Mouse (Mus musculus) CH12.LX (cell line): ENCODE measurements around the gene Tcl1b4.

Experiments used
- CTCF ChIP-seq, 2 experiments: IDR thresholded peaks in 1 of 2; conservative IDR thresholded peaks in 1 of 2; 2 replicates each; pipeline ENCODE4 v1.5.1; 2011 to 2012; ENCODE audit warnings: low read depth in 2 of 2, low read length in 2 of 2, improper control_type of control experiment in 1 of 2, inconsistent platforms in 1 of 2, mild to moderate bottlenecking in 1 of 2, moderate library complexity in 1 of 2
- E2F4 ChIP-seq: IDR thresholded peaks from 2 replicates; pipeline ENCODE4 v1.6.1; 2011; ENCODE audit warnings: low read depth, low read length, improper control_type of control experiment; ENCODE audit not compliant: insufficient replicate concordance
- EP300 ChIP-seq: IDR thresholded peaks from 2 replicates; pipeline ENCODE4 v1.6.1; 2011; ENCODE audit warnings: low read length, improper control_type of control experiment
- ETS1 ChIP-seq: conservative IDR thresholded peaks from 2 replicates; pipeline ENCODE4 v1.6.1; 2012; ENCODE audit warnings: low read depth, mild to moderate bottlenecking, inconsistent platforms, low read length, improper control_type of control experiment, moderate library complexity
- HCFC1 ChIP-seq: IDR thresholded peaks from 2 replicates; pipeline ENCODE4 v1.6.1; 2012; ENCODE audit warnings: low read depth, mild to moderate bottlenecking, inconsistent platforms, low read length, improper control_type of control experiment
- MAX ChIP-seq: IDR thresholded peaks from 2 replicates; pipeline ENCODE4 v1.6.1; 2011; ENCODE audit warnings: low read length, improper control_type of control experiment
- MEF2A ChIP-seq: IDR thresholded peaks from 2 replicates; pipeline ENCODE4 v1.6.1; 2014; ENCODE audit warnings: low read depth, mild to moderate bottlenecking, inconsistent platforms, low read length, improper control_type of control experiment, borderline replicate concordance
- MYC ChIP-seq: IDR thresholded peaks from 2 replicates; pipeline ENCODE4 v1.6.1; 2011; ENCODE audit warnings: low read depth, mild to moderate bottlenecking, improper control_type of control experiment, low read length
- POLR2A ChIP-seq: IDR thresholded peaks from 2 replicates; pipeline ENCODE4 v1.6.1; 2011; ENCODE audit warnings: low read depth, mild to moderate bottlenecking, improper control_type of control experiment, low read length
- RCOR1 ChIP-seq: conservative IDR thresholded peaks from 2 replicates; pipeline ENCODE4 v1.6.1; 2012; ENCODE audit warnings: low read depth, mild to moderate bottlenecking, inconsistent platforms, low read length, improper control_type of control experiment
- SIN3A ChIP-seq: IDR thresholded peaks from 2 replicates; pipeline ENCODE4 v1.6.1; 2012; ENCODE audit warnings: low read length, improper control_type of control experiment, inconsistent platforms
- UBTF ChIP-seq: IDR thresholded peaks from 2 replicates; pipeline ENCODE4 v1.6.1; 2012; ENCODE audit warnings: low read depth, mild to moderate bottlenecking, inconsistent platforms, low read length, improper control_type of control experiment, moderate library complexity
- ZNF384 ChIP-seq: IDR thresholded peaks from 2 replicates; pipeline ENCODE4 v1.6.1; 2012; ENCODE audit warnings: low read depth, low read length, improper control_type of control experiment, inconsistent platforms

- TF ChIP-seq E2F4 (no peak), ZNF384 (no peak), HCFC1 (no peak), SIN3A (no peak), EP300 (no peak), RCOR1 (no peak), CTCF (conservative IDR thresholded peaks at IDR 0.05 in 1 of 2, IDR thresholded peaks at IDR 0.05 in 1 of 2; ENCODE audit: low read depth in 2 of 2, low read length in 2 of 2) (no peak), UBTF (no peak), ETS1 (no peak), POLR2A (no peak), MAX (no peak), MYC (no peak), MEF2A (no peak)
These were observed 23.0 kb downstream of the Tcl1b4 start for GRCm38 (mm10) chr12:105224621-105225320.
